Mouse (Mus musculus): ENCODE results near the gene Prlh.

Gene Prlh

GRCm38 (mm10) chr1:91001101-91001500, 48.2 kb downstream of the Prlh start:
- no peak for DNase-seq (ENCODE audit: low read depth)

GRCm38 (mm10) chr1:91001871-91002539, 49.1 kb downstream of the Prlh start:
- no peak for DNase-seq (ENCODE audit: low read depth)

- no peak for DNase-seq (ENCODE audit: low read depth)
Observed at GRCm38 (mm10) chr1:91002641-91003040, 49.7 kb downstream of the Prlh start.
